Mouse (Mus musculus) lung, adult 2 months (tissue): ENCODE results near the gene Pja2.
"Not testable (repeated sequence)": the region's sequence is repeated elsewhere in the genome, so short reads cannot be mapped to it uniquely, and the experiment has no call there.

ENCODE experiments used
- CTCF ChIP-seq: fragments of 200-500 bp; IDR thresholded peaks from 2 replicates; pipeline ENCODE4 v1.5.1; 2011; ENCODE audit warnings: mild to moderate bottlenecking, low read length, control low read depth; ENCODE audit not compliant: insufficient read depth
- POLR2A ChIP-seq: fragments of 200-500 bp; IDR thresholded peaks from 2 replicates; pipeline ENCODE4 v1.6.1; 2011; ENCODE audit warnings: low read depth, mild to moderate bottlenecking, control low read depth, low read length, borderline replicate concordance; ENCODE audit errors: extremely low read depth

DNA sequence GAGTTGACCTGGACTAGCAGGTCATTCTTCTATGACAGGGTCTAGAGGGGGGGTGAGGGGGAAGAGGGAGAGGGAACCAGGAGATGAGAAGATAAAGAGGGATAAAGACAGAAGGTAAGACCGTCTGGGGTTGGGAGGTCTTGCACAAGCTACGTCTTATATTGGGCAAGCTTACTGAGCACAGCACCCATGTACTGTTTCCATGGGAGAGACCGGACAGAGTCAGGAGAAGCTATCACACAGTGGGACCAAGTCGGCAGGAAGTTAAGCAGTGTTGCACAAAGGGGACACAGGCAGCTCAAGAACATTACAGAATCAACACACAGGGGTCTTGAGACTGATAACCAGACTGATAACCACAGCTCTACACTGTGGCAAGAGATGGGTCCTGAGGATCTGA is 100.1 kb downstream of the Pja2 start:
- not testable (repeated sequence) for TF ChIP-seq CTCF, POLR2A
